Mouse (Mus musculus): Measurements from ENCODE around the gene Tmem231. TPM values are rescaled to one million over a fixed set of nuclear protein-coding genes. Genes with fewer than 3 reads are reported as not detected.

The Tmem231 gene
- polyA plus RNA-seq, 1 experiment from 2014 or later, result 21.1 TPM

DNA sequence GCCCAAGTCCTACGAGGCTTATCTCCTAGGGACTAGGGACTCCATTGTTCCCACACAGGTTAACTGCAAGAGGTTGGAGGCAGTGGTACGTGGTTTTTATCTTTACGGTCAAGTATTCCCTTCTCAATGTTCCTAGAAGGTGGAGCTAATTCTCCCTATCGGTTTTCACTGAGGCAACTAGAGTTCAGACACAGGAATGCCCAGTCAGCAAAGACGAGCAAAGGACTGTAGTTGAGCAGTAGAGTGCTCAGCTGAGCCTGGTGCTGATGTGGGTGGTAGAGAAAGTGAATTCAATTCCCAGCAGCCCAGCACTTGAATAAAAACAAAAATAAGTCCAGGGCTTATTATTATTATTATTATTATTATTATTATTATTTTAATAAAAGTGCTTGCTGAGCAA is 41.1 kb downstream of the Tmem231 start:
- no peaks in the 10 kb centered on the region for H3K36me3 ChIP-seq
- no peaks in the 10 kb centered on the region for H3K9me3 ChIP-seq (replicated peaks)
- 47% methylated on average over 5 of the region's 5 CpGs for WGBS
- peaks cover 45% of the 10 kb centered on the region for H3K27me3 ChIP-seq
- no peak overlapping the region for H3K4me2 ChIP-seq
- H3K27ac ChIP-seq, result no peak overlapping the region
- no peak overlapping the region for H3K9ac ChIP-seq
- peaks cover 28% of the 10 kb centered on the region for H3K4me1 ChIP-seq
- no peak for ATAC-seq (replicated peaks; ENCODE audit: low FRiP score)
- H3K4me3 ChIP-seq (replicated peaks), result no peak overlapping the region

DNA sequence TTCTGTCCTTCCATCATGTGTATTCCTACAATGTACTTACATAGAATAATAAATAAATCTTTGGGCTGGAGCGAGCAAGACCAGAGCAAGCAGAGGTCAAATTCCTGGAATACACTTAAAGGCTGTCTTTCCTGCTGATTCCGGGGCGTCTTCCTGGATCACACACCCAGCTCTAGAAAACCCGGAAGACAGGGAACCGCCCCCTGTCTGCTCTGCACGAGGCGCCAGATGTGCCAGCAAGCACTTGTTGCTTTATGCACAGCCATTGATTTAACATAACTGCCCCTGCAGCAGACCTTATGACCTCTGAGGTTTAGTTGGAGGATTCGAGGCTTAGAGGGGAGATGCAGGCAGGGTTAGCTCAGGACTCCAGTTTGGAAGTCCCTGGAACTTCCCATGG is 41.7 kb downstream of the Tmem231 start:
- peaks cover 45% of the 10 kb centered on the region for H3K27me3 ChIP-seq
- no peak overlapping the region for H3K9ac ChIP-seq
- no peaks in the 10 kb centered on the region for H3K36me3 ChIP-seq
- no peak overlapping the region for H3K27ac ChIP-seq
- H3K4me1 ChIP-seq, result peaks cover 28% of the 10 kb centered on the region
- WGBS, result 22% methylated on average over 8 of the region's 8 CpGs
- no peaks in the 10 kb centered on the region for H3K9me3 ChIP-seq (replicated peaks)
- no peak overlapping the region for H3K4me2 ChIP-seq
- no peak for ATAC-seq (replicated peaks; ENCODE audit: low FRiP score)
- H3K4me3 ChIP-seq (replicated peaks), result no peak overlapping the region

- Histone ChIP-seq H3K9me3 (replicated peaks) (no peaks in the 10 kb centered on the region), H3K27me3 (peaks cover 45% of the 10 kb centered on the region), H3K4me2 (peak overlapping the region; percentile 61), H3K4me1 (peaks cover 28% of the 10 kb centered on the region), H3K9ac (no peak overlapping the region), H3K27ac (no peak overlapping the region), H3K4me3 (replicated peaks) (no peak overlapping the region), H3K36me3 (no peaks in the 10 kb centered on the region)
- 63% methylated on average over 6 of the region's 6 CpGs for WGBS
- no peak for ATAC-seq (replicated peaks; ENCODE audit: low FRiP score)
Measured at GRCm38 (mm10) chr8:111890911-111891303, 42.8 kb downstream of the Tmem231 start.

- Histone ChIP-seq H3K27ac (no peak overlapping the region), H3K9ac (no peak overlapping the region), H3K4me3 (replicated peaks) (peak overlapping the region; percentile 33), H3K4me1 (peaks cover 28% of the 10 kb centered on the region), H3K4me2 (peak overlapping the region; percentile 61), H3K27me3 (peaks cover 45% of the 10 kb centered on the region), H3K36me3 (no peaks in the 10 kb centered on the region), H3K9me3 (replicated peaks) (no peaks in the 10 kb centered on the region)
- peak; percentile 33 for ATAC-seq (replicated peaks; ENCODE audit: low FRiP score)
- WGBS, result 11% methylated on average over 86 of the region's 86 CpGs
Measured at GRCm38 (mm10) chr8:111889931-111890910, 43.5 kb downstream of the Tmem231 start.

- 35% methylated on average over 7 of the region's 7 CpGs for WGBS
- H3K4me2 ChIP-seq, result no peak overlapping the region
- no peak overlapping the region for H3K27ac ChIP-seq
- H3K4me1 ChIP-seq, result peaks cover 28% of the 10 kb centered on the region
- peaks cover 45% of the 10 kb centered on the region for H3K27me3 ChIP-seq
- no peaks in the 10 kb centered on the region for H3K36me3 ChIP-seq
- peak; percentile 19; the same call in 1 of the 2 replicates for ATAC-seq (replicated peaks; ENCODE audit: low FRiP score)
- no peak overlapping the region for H3K9ac ChIP-seq
- H3K9me3 ChIP-seq (replicated peaks), result no peaks in the 10 kb centered on the region
- H3K4me3 ChIP-seq (replicated peaks), result no peak overlapping the region
Measured at GRCm38 (mm10) chr8:111888091-111888650, 45.5 kb downstream of the Tmem231 start.

DNA sequence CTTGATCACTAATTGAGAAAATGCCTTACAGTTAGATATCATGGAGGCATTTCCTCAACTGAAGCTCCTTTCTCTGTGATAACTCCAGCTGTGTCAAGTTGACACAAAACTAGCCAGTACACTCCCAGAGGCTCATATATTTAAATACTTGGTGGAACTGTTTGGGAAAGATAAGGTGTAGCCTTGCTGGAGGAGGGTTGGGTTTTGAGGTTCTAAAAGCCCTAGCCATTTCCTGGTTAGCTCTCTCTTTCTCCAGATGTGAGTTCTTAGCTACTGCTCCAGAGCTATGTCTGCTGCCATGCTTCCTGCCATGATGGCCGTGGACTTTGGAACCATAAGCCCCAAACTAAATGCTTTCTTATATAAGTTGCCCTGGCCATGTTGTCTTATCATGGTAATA is 46.2 kb downstream of the Tmem231 start:
- Histone ChIP-seq H3K27ac (no peak overlapping the region), H3K9ac (no peak overlapping the region), H3K4me3 (replicated peaks) (no peak overlapping the region), H3K27me3 (peaks cover 43% of the 10 kb centered on the region), H3K4me2 (no peak overlapping the region), H3K9me3 (replicated peaks) (no peaks in the 10 kb centered on the region), H3K36me3 (no peaks in the 10 kb centered on the region), H3K4me1 (peaks cover 28% of the 10 kb centered on the region)
- no peak for ATAC-seq (replicated peaks; ENCODE audit: low FRiP score)
- WGBS, result 87% methylated on average over 1 of the region's 1 CpGs

DNA sequence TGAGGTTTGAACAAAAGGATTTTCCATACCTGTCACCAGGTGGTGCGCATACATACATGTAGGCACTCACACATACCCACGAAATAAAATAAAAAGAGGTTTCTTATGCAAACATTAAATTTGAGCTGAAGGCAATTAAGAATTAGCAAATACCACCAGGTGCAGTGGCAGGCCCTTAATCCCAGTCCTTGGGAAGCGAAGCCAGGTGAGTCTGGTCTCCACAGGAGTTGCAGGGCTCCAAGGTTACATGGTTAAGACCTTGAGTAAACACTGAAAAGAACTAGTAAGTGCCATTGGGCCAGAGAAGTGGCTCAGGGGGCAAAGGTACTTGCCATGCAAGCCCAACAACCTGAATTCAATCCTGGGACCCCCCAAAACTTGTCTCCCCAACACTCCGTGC is 50.1 kb downstream of the Tmem231 start:
- Histone ChIP-seq H3K27me3 (peaks cover 7% of the 10 kb centered on the region; the same call in 1 of the 2 replicates), H3K4me1 (peaks cover 7% of the 10 kb centered on the region), H3K27ac (no peak overlapping the region), H3K36me3 (no peaks in the 10 kb centered on the region), H3K4me3 (replicated peaks) (no peak overlapping the region), H3K4me2 (no peak overlapping the region), H3K9me3 (replicated peaks) (no peaks in the 10 kb centered on the region), H3K9ac (no peak overlapping the region)
- WGBS, result 91% methylated on average over 4 of the region's 4 CpGs
- ATAC-seq (replicated peaks; ENCODE audit: low FRiP score), result no peak

DNA sequence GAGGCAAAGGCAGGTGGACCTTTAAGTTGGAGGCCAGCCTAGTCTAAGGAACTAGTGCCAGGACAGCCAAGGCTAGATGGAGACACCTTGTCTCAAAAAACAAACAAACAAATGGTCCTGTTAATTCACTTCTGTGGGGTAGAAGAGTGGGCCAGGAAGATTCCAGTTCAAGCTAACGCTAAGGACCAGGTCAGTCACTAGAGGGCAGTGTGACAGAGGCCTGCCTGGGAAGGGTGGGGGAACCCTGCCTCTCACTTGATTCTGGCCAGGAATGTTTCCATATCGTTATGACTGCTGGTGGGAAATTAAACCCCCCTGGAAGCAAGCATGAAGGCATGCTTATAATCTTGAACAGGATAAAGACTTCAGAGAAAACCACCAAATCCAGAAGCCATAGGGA is 52.1 kb downstream of the Tmem231 start:
- ATAC-seq (replicated peaks; ENCODE audit: low FRiP score), result no peak
- 4% methylated on average over 2 of the region's 2 CpGs for WGBS

GRCm38 (mm10) chr8:111877711-111878110 is 56.0 kb downstream of the Tmem231 start:
- no peak overlapping the region for H3K4me2 ChIP-seq
- no peak overlapping the region for H3K4me3 ChIP-seq (replicated peaks)
- no peaks in the 10 kb centered on the region for H3K27me3 ChIP-seq
- no peak for ATAC-seq (replicated peaks; ENCODE audit: low FRiP score)
- H3K4me1 ChIP-seq, result peaks cover 12% of the 10 kb centered on the region
- no peaks in the 10 kb centered on the region for H3K9me3 ChIP-seq (replicated peaks)
- H3K9ac ChIP-seq, result no peak overlapping the region
- WGBS, result 75% methylated on average over 9 of the region's 9 CpGs
- H3K36me3 ChIP-seq, result no peaks in the 10 kb centered on the region
- H3K27ac ChIP-seq, result no peak overlapping the region

More for the DNA sequence above, 52.1 kb downstream of the Tmem231 start:
- H3K27ac ChIP-seq, result no peak overlapping the region
- H3K4me3 ChIP-seq (replicated peaks), result no peak overlapping the region
- peaks cover 2% of the 10 kb centered on the region; the same call in 1 of the 2 replicates for H3K4me1 ChIP-seq
- no peak overlapping the region for H3K4me2 ChIP-seq
- no peak overlapping the region for H3K9ac ChIP-seq
- no peaks in the 10 kb centered on the region for H3K36me3 ChIP-seq
- no peaks in the 10 kb centered on the region for H3K9me3 ChIP-seq (replicated peaks)
- no peaks in the 10 kb centered on the region for H3K27me3 ChIP-seq

GRCm38 (mm10) chr8:111876355-111876948 is 57.2 kb downstream of the Tmem231 start, which contains the start of gene Tmem170:
Gene Tmem170 (minus strand): TSS chr8:111876750.
- under 1% methylated on average over 52 of the region's 53 CpGs for WGBS
- peak within 1 kb of the TSS; percentile 83 for H3K4me2 ChIP-seq
- peak within 1 kb of the TSS; percentile 73 for H3K9ac ChIP-seq
- H3K4me3 ChIP-seq (replicated peaks), result peak within 1 kb of the TSS; percentile 95
- H3K27me3 ChIP-seq, result no peaks in the 10 kb centered on the region
- H3K4me1 ChIP-seq, result peaks cover 14% of the 10 kb centered on the region
- peak within 1 kb of the TSS; percentile 93 for H3K27ac ChIP-seq
- H3K36me3 ChIP-seq, result no peaks in the 10 kb centered on the region
- ATAC-seq (replicated peaks; ENCODE audit: low FRiP score), result peak; percentile 99
- H3K9me3 ChIP-seq (replicated peaks), result no peaks in the 10 kb centered on the region

DNA sequence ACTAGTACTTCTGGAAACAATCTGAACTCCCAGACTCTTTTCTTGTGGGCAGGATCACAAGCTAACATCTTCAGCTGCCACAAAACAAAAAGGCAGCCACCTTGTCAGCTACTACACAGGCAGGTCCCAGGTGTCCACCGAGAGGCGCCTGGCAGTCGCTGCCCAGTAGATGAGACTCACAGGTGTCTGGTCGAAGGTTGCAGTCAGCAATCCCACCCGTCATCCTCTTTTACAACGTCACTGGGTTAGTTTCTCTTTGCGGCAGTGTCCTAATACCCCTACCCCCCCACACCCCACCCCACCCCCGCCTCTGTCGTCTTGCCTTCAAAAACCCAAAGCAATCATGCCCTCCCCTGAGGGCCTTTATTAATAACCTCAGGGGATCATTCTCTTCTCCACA is 57.9 kb downstream of the Tmem231 start:
- Histone ChIP-seq H3K4me1 (peaks cover 14% of the 10 kb centered on the region), H3K36me3 (no peaks in the 10 kb centered on the region), H3K9me3 (replicated peaks) (no peaks in the 10 kb centered on the region), H3K27ac (peak overlapping the region; percentile 93), H3K27me3 (no peaks in the 10 kb centered on the region), H3K4me2 (peak overlapping the region; percentile 83), H3K4me3 (replicated peaks) (peak overlapping the region; percentile 95), H3K9ac (peak overlapping the region; percentile 73)
- WGBS, result 12% methylated on average over 9 of the region's 9 CpGs
- ATAC-seq (replicated peaks; ENCODE audit: low FRiP score), result no peak

DNA sequence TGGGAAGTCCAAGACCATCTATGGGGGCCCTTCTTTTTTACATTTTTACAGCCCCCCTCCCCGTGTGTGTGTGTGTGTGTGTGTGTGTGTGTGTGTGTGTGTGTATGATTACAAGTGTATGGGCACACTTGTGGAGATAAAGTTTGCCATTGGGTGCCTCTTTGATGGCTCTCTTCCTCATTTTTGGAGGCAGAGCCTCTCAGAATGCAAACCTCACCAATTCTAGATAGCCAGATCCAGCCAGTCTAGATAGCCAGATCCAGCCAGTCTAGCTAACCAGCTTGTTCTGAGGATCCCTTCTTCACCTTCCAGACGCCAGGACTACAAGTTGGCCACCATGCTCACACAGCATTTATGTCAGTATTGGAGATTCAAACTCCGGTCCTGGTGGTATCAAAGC is 62.4 kb downstream of the Tmem231 start:
- Histone ChIP-seq H3K4me3 (replicated peaks) (no peak overlapping the region), H3K27me3 (no peaks in the 10 kb centered on the region), H3K27ac (no peak overlapping the region), H3K9me3 (replicated peaks) (no peaks in the 10 kb centered on the region), H3K36me3 (no peaks in the 10 kb centered on the region), H3K4me2 (no peak overlapping the region), H3K4me1 (peaks cover 12% of the 10 kb centered on the region), H3K9ac (no peak overlapping the region)
- ATAC-seq (replicated peaks; ENCODE audit: low FRiP score), result no peak
- WGBS, result 82% methylated on average over 3 of the region's 3 CpGs

Measured in kidney, embryonic 15.5 days (tissue).